Mouse (Mus musculus) kidney, embryonic 15.5 days (tissue): ENCODE results near the gene Pmis2. TPM values are rescaled to one million over a fixed set of nuclear protein-coding genes. Genes with fewer than 3 reads are reported as not detected.
A peak's percentile ranks its signal among the peaks of the same experiment; 100 is the strongest.

Experiments
- ATAC-seq: fragments of 200-750 bp; cut with Nextera tagmentation; replicated peaks from 2 replicates; pipeline ENCODE4 v1.8.0; 2017; ENCODE audit warnings: moderate TSS enrichment; ENCODE audit not compliant: low FRiP score
- H3K27ac ChIP-seq: fragments of 300-500 bp; sonication (generic); 2 replicates; pipeline ENCODE4 v1.5.1; 2015; ENCODE audit warnings: mild to moderate bottlenecking, inconsistent platforms
- H3K27me3 ChIP-seq: fragments of 300-500 bp; sonication (generic); 2 replicates; pipeline ENCODE4 v1.6.1; 2015; ENCODE audit warnings: inconsistent platforms
- H3K36me3 ChIP-seq: fragments of 300-500 bp; sonication (generic); 2 replicates; pipeline ENCODE4 v1.6.1; 2015; ENCODE audit warnings: inconsistent platforms
- H3K4me1 ChIP-seq: fragments of 300-500 bp; sonication (generic); 2 replicates; pipeline ENCODE4 v1.6.1; 2015; ENCODE audit warnings: inconsistent platforms
- H3K4me2 ChIP-seq: fragments of 300-500 bp; sonication (generic); 2 replicates; pipeline ENCODE4 v1.6.1; 2015; ENCODE audit warnings: moderate library complexity, mild to moderate bottlenecking, inconsistent platforms
- H3K4me3 ChIP-seq: fragments of 300-500 bp; sonication (generic); replicated peaks from 2 replicates; pipeline ENCODE4 v1.5.1; 2015; ENCODE audit warnings: mild to moderate bottlenecking, inconsistent platforms
- H3K9ac ChIP-seq: fragments of 300-500 bp; sonication (generic); 2 replicates; pipeline ENCODE4 v1.6.1; 2015; ENCODE audit warnings: mild to moderate bottlenecking, inconsistent platforms
- H3K9me3 ChIP-seq: fragments of 300-500 bp; sonication (generic); replicated peaks from 2 replicates; pipeline ENCODE4 v1.6.1; 2016; ENCODE audit warnings: inconsistent platforms
- WGBS: fragments of 180-500 bp; shearing (Covaris S2); methylation state at CpG from one replicate; pipeline ENCODE4 v1.1.7; 2015; ENCODE audit warnings: mixed read lengths; 5-methylcytosine and 5-hydroxymethylcytosine counted together
- polyA plus RNA-seq: library from polyadenylated mRNA; unstranded; fragments of >200 nt; fragmentation: Nextera tagmentation; extraction: Ambion mirVana; gene quantifications from 2 replicates; pipeline ENCODE4 v1.2.1, GENCODE M21; 2015

Pmis2 gene
- polyA plus RNA-seq, 1 experiment from 2014 or later = not detected

- ATAC-seq = no peak
- Histone ChIP-seq H3K36me3 (no peaks in the 10 kb centered on the region), H3K27me3 (peaks cover 4% of the 10 kb centered on the region; the same call in 1 of the 2 replicates), H3K4me2 (no peak overlapping the region), H3K9ac (no peak overlapping the region), H3K9me3 (no peaks in the 10 kb centered on the region), H3K4me3 (no peak overlapping the region), H3K27ac (no peak overlapping the region), H3K4me1 (no peaks in the 10 kb centered on the region)
- 72% methylated on average over 5 of the region's 5 CpGs for WGBS
Observed at GRCm38 (mm10) chr7:30678263-30678975, 7.0 kb upstream of the Pmis2 start.

- H3K9me3 ChIP-seq = no peaks in the 10 kb centered on the region
- H3K4me1 ChIP-seq = peaks cover 10% of the 10 kb centered on the region
- no peaks in the 10 kb centered on the region for H3K36me3 ChIP-seq
- 42% methylated on average over 3 of the region's 3 CpGs for WGBS
- no peak overlapping the region for H3K4me2 ChIP-seq
- H3K4me3 ChIP-seq = no peak overlapping the region
- no peak overlapping the region for H3K27ac ChIP-seq
- ATAC-seq = no peak
- H3K9ac ChIP-seq = no peak overlapping the region
- H3K27me3 ChIP-seq = no peaks in the 10 kb centered on the region
Observed at GRCm38 (mm10) chr7:30669229-30669628, 2.2 kb downstream of the Pmis2 start.

DNA sequence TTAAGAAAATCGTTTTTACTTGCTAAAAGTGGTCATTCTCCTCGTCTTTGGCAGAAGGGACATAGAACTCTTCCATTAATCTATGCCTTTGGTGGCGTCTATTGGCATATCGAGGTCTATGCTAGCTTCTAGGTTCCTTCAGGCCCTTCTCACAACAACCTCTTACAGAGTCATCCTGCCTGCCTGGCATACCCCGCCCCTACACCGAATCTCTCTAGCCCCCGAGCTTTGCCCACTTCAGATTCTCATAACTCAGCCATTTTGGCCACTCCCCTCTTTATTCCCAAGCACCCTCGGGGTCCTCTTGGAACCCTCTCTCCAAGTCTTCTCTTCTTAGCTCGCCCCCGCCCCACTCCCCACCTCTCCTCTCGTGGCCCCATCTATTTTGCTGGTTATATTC, 6.1 kb downstream of the Pmis2 start:
- H3K36me3 ChIP-seq = peaks cover 29% of the 10 kb centered on the region
- H3K4me2 ChIP-seq = peak overlapping the region; percentile 79
- no peaks in the 10 kb centered on the region for H3K9me3 ChIP-seq
- peaks cover 14% of the 10 kb centered on the region for H3K4me1 ChIP-seq
- H3K9ac ChIP-seq = peak overlapping the region; percentile 82
- H3K4me3 ChIP-seq = peak overlapping the region; percentile 82
- no peaks in the 10 kb centered on the region for H3K27me3 ChIP-seq
- peak; percentile 43 for ATAC-seq
- 9% methylated on average over 11 of the region's 11 CpGs for WGBS
- H3K27ac ChIP-seq = 0 out of 2 replicates have a peak overlapping the region, but pooled peaks have one; percentile 48

DNA sequence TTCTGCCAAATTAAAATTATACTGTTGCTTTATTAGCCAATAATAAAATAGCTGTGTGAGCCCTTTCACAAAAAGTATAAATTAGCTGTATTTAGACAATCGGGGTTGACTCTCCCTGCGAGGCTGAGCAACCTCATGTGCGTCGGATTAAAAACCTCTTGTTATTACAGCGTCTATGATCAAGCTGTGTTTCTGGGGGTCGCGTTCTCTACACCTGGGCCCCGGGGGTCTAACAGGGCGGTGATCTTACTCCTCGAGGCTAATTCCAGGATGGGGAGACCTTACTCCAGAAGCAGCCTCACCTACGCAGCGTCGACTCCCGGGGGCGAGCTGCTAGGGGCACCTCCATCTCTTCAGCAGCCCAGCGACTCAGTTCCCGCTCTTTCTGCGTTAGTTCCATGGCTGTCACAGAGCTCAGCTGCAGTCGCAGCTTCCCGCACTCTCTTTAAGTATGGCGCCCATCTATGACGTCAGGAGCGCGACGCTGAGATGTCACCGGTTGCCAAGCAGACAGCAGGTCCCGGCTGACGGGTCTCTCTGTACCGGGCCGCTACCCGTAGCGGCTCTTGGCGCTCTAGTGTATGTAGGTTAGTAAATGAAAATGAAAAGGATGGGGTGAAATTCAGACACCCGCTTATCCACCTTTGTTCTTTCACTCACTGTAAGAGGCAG, 6.7 kb downstream of the Pmis2 start, which contains the start of gene Haus5:
TSS of gene Haus5 (minus strand) at position 466 of the 672 bp plus-strand sequence.
- Histone ChIP-seq H3K27ac (peak within 1 kb of the TSS; percentile 48; the same call in 1 of the 2 replicates), H3K4me2 (peak within 1 kb of the TSS; percentile 79), H3K27me3 (no peaks in the 10 kb centered on the region), H3K4me3 (peak within 1 kb of the TSS; percentile 82), H3K36me3 (peaks cover 35% of the 10 kb centered on the region), H3K9ac (peak within 1 kb of the TSS; percentile 82), H3K4me1 (peaks cover 14% of the 10 kb centered on the region), H3K9me3 (no peaks in the 10 kb centered on the region)
- under 1% methylated on average over 34 of the region's 34 CpGs for WGBS
- ATAC-seq = peak; percentile 93

GRCm38 (mm10) chr7:30649591-30650540, 21.5 kb downstream of the Pmis2 start, which contains the start of gene Rbm42:
Gene Rbm42 (minus strand): TSS chr7:30650317.
- peak within 1 kb of the TSS; percentile 94 for H3K4me3 ChIP-seq
- H3K4me1 ChIP-seq = peaks cover 17% of the 10 kb centered on the region
- H3K27me3 ChIP-seq = no peaks in the 10 kb centered on the region
- H3K27ac ChIP-seq = peak within 1 kb of the TSS; percentile 76
- peak; percentile 100 for ATAC-seq
- WGBS = under 1% methylated on average over 59 of the region's 59 CpGs
- H3K9ac ChIP-seq = peak within 1 kb of the TSS; percentile 97
- H3K36me3 ChIP-seq = peaks cover 75% of the 10 kb centered on the region
- no peaks in the 10 kb centered on the region for H3K9me3 ChIP-seq
- peak within 1 kb of the TSS; percentile 90 for H3K4me2 ChIP-seq

- 11% methylated on average over 4 of the region's 4 CpGs for WGBS
- Histone ChIP-seq H3K4me2 (no peak overlapping the region), H3K4me3 (no peak overlapping the region), H3K9me3 (no peaks in the 10 kb centered on the region), H3K36me3 (peaks cover 41% of the 10 kb centered on the region), H3K4me1 (peaks cover 22% of the 10 kb centered on the region), H3K27me3 (peaks cover 27% of the 10 kb centered on the region), H3K9ac (no peak overlapping the region), H3K27ac (no peak overlapping the region)
- 0 out of 2 replicates have a peak, but pooled peaks have one; percentile 20 for ATAC-seq
Observed at GRCm38 (mm10) chr7:30639083-30639482, 32.3 kb downstream of the Pmis2 start.

DNA sequence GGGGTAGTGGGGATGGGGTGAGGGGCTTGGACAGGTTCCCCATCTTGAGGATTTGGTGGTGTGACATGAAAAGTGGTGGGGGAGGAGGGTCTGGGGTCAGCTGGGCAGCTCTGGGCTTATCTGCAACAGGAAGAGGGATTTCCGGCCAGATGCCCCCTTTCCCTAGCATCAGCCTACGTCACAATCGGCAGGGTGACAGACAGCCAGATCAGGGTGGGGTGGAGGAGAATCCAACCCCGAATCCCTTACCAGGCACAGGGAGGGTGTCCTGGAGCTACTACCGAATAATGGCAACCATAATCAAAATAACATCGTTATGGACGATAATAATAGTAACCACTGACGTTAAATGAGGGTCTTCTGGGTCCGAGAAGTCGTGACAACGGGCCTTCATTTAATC, 35.0 kb downstream of the Pmis2 start:
- peaks cover 53% of the 10 kb centered on the region for H3K27me3 ChIP-seq
- WGBS = 24% methylated on average over 11 of the region's 11 CpGs
- no peak overlapping the region for H3K27ac ChIP-seq

DNA sequence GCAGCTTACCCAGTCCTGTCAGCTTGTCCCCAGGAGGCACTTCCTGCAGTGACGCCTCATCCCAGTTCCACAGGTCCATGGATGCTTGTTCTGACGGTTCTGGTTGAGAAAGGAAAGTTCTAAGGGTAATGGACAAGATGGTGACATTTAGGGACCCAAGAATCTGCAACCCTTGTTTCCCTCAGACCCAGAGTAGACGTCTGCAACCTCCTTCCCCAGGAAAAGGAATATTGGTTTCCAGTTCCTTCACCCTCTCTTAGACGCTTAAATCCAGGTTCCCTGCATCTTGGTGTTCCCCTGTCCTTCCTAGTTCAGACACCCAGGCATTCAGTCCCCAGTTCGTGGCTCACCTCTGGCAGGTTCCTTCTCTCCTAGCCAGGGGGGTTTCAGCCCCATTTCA, 35.7 kb downstream of the Pmis2 start, which contains the start of gene Etv2:
TSS of gene Etv2 (minus strand) at position 101 of the 400 bp plus-strand sequence.
- 7% methylated on average over 5 of the region's 5 CpGs for WGBS
- no peak for ATAC-seq
- peaks cover 58% of the 10 kb centered on the region for H3K27me3 ChIP-seq

More for the DNA sequence above, 35.0 kb downstream of the Pmis2 start:
- Histone ChIP-seq H3K9ac (no peak overlapping the region), H3K4me2 (no peak overlapping the region), H3K4me3 (no peak overlapping the region), H3K9me3 (no peaks in the 10 kb centered on the region), H3K36me3 (peaks cover 14% of the 10 kb centered on the region), H3K4me1 (peaks cover 30% of the 10 kb centered on the region)
- ATAC-seq = no peak

GRCm38 (mm10) chr7:30634621-30635020, 36.8 kb downstream of the Pmis2 start:
- peak overlapping the region; percentile 56 for H3K4me2 ChIP-seq
- H3K9me3 ChIP-seq = no peaks in the 10 kb centered on the region
- no peaks in the 10 kb centered on the region for H3K36me3 ChIP-seq
- H3K9ac ChIP-seq = no peak overlapping the region
- peaks cover 69% of the 10 kb centered on the region for H3K27me3 ChIP-seq
- H3K27ac ChIP-seq = no peak overlapping the region
- peak; percentile 73 for ATAC-seq
- H3K4me3 ChIP-seq = peak overlapping the region; percentile 26
- under 1% methylated on average over 20 of the region's 20 CpGs for WGBS
- H3K4me1 ChIP-seq = peaks cover 30% of the 10 kb centered on the region

More for the DNA sequence above, 35.7 kb downstream of the Pmis2 start, which contains the start of gene Etv2:
- Histone ChIP-seq H3K4me1 (peaks cover 30% of the 10 kb centered on the region), H3K4me3 (peak within 1 kb of the TSS; percentile 26), H3K27ac (no peak within 1 kb of the TSS), H3K36me3 (peaks cover 8% of the 10 kb centered on the region), H3K9ac (no peak within 1 kb of the TSS), H3K4me2 (peak within 1 kb of the TSS; percentile 56), H3K9me3 (no peaks in the 10 kb centered on the region)

DNA sequence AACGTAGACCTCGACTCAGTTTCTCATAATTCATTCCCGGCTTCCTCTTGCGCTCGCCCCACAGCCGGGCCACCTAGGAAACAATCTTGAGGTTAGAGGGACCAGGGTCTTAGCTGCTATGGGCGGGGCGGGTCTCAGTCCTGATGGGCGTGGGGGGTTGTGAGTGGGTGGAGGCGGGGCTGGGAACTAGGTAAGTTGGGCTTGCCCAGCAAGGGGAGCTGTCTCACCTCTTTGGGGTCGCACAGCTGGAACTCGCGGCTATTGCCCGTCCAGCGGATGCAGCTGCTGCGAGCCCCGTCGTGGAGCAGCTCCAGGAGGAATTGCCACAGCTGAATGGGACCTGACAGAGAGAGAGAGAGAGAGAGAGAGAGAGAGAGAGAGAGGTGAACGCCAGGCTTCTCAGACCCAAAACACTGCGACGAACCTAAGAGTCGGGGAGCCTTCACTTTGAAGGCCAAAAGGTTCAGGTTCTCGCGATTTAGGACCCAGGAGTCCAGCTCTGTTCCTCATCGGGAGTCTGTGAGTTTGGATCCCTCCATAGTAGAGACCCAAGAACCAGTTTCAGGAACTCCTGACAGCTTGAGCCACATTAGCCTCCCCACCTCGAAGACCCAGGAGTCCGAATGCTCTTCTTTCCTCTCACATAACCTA, 37.5 kb downstream of the Pmis2 start:
- H3K27me3 ChIP-seq = peaks cover 76% of the 10 kb centered on the region
- no peak for ATAC-seq
- WGBS = 4% methylated on average over 27 of the region's 27 CpGs
- H3K9ac ChIP-seq = 0 out of 2 replicates have a peak overlapping the region, but pooled peaks have one; percentile 2
- 0 out of 2 replicates have a peak overlapping the region, but pooled peaks have one; percentile 14 for H3K4me2 ChIP-seq
- H3K9me3 ChIP-seq = no peaks in the 10 kb centered on the region
- no peak overlapping the region for H3K27ac ChIP-seq
- peaks cover 26% of the 10 kb centered on the region for H3K4me1 ChIP-seq
- H3K4me3 ChIP-seq = peak overlapping the region; percentile 12
- H3K36me3 ChIP-seq = no peaks in the 10 kb centered on the region

DNA sequence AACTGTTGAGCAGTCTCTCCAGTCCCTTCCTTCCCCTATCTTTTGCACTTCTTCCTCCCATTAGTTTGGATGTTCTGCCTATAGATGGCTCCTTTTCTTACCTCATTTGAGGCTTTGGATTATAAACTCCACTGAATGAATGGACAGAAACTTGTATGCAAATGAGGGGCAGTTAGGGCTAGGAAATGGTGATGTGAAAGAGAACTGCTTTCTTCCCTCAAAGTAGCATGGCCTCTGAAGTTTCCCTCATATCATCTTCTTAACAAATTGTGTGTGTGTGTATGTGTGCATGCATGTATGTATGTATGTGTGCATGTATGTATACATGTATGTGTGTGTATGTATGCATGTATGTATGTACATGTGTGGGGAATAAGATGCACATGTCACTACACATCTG, 42.4 kb downstream of the Pmis2 start:
- no peak for ATAC-seq
- Histone ChIP-seq H3K9ac (no peak overlapping the region), H3K4me1 (peaks cover 19% of the 10 kb centered on the region)

More for the DNA sequence above, 42.4 kb downstream of the Pmis2 start:
- H3K36me3 ChIP-seq = peaks cover 6% of the 10 kb centered on the region
- no peak overlapping the region for H3K4me2 ChIP-seq
- H3K27ac ChIP-seq = no peak overlapping the region
- no peak overlapping the region for H3K4me3 ChIP-seq
- H3K9me3 ChIP-seq = no peaks in the 10 kb centered on the region
- peaks cover 52% of the 10 kb centered on the region for H3K27me3 ChIP-seq
